In the genomic region with DNA sequence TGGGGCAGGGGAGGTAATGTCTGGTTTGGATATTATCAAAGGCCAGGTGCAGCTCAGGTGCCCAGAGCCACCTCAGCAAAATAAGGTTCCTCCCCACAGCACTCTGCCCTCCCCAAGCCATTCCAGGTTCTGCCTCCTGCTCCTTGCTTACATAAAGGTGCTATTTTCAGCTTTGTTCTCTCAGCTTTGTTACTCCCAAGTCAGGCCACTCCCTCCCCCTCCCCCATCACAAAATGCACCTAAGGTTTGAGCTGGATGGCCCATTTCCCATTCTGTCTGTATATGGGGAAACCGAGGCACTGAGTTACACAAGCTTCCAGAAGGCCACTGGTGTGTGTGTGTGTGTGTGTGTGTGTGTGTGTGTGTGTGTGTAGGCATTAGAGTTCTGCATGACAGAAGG, we compare ENCODE assay signal across 15 mouse cellular contexts.
"Had no signal": no experiment of that assay in that cellular context is flagged by ENCODE, and none has a peak within 500 bp of the region (broad histone marks: within the 10 kb centered on the region; RNA-seq: fewer than 3 reads in every experiment).

No protein-coding gene starts in this region.

- H3K4me1 ChIP-seq: lung, embryonic 15.5 days; midbrain, embryonic 15.5 days had no signal

- H3K4me2 ChIP-seq: lung, embryonic 15.5 days; midbrain, embryonic 11.5 days; midbrain, embryonic 13.5 days; midbrain, embryonic 15.5 days; neural tube, embryonic 12.5 days had no signal

- ATAC-seq: lung, postnatal 0 days; midbrain, embryonic 13.5 days; midbrain, embryonic 15.5 days had no signal

- H3K36me3 ChIP-seq: lung, embryonic 15.5 days; midbrain, embryonic 13.5 days; midbrain, embryonic 15.5 days; neural tube, embryonic 12.5 days had no signal

- H3K9me3 ChIP-seq: lung, embryonic 15.5 days; midbrain, embryonic 13.5 days; midbrain, embryonic 15.5 days; neural tube, embryonic 12.5 days had no signal

- H3K4me3 ChIP-seq: lung, embryonic 15.5 days; megakaryocyte, embryonic 14.5 days; midbrain, embryonic 13.5 days; midbrain, embryonic 15.5 days; neural tube, embryonic 12.5 days had no signal

- H3K9ac ChIP-seq: lung, embryonic 15.5 days; midbrain, embryonic 13.5 days; midbrain, embryonic 15.5 days; neural tube, embryonic 12.5 days had no signal

- H3K27ac ChIP-seq: lung, embryonic 15.5 days; macrophage; midbrain, embryonic 13.5 days; midbrain, embryonic 15.5 days; neural tube, embryonic 12.5 days had no signal

- DNase-seq: lung, adult 2 months; lung, postnatal 14 days; lung, postnatal 36 days; right cerebral cortex, postnatal 14 days; thymus, adult 18-20 months; thymus, postnatal 14 days; thymus, postnatal 36 days had no signal

- H3K27me3 ChIP-seq: lung, embryonic 15.5 days; midbrain, embryonic 13.5 days; midbrain, embryonic 15.5 days; neural tube, embryonic 12.5 days had no signal
